Mouse (Mus musculus): Measurements from ENCODE around the gene Olfr1037. TPM values are rescaled to one million over a fixed set of nuclear protein-coding genes. Genes with fewer than 3 reads are reported as not detected.
"Not testable (repeated sequence)": the region's sequence is repeated elsewhere in the genome, so short reads cannot be mapped to it uniquely, and the experiment has no call there.

Gene Olfr1037
- not detected in 2 replicates for polyA plus RNA-seq (2015; fragmentation: Nextera tagmentation; extraction: Ambion mirVana)

GRCm38 (mm10) chr2:86087285-86087684 lies at the start of gene Olfr1037:
Gene Olfr1037, minus strand, starts transcription at chr2:86087385.
- H3K9me3 ChIP-seq: no peaks in the 10 kb centered on the region
- H3K27ac ChIP-seq: no peak within 1 kb of the TSS
- no peak for ATAC-seq (ENCODE audit: insufficient read depth, low FRiP score, low read depth)
- H3K4me3 ChIP-seq (replicated peaks): no peak within 1 kb of the TSS
- no peaks in the 10 kb centered on the region for H3K36me3 ChIP-seq
- H3K27me3 ChIP-seq (replicated peaks): no peaks in the 10 kb centered on the region
- H3K4me1 ChIP-seq: no peaks in the 10 kb centered on the region
- WGBS: 85% methylated on average over 2 of the region's 2 CpGs
- H3K9ac ChIP-seq: no peak within 1 kb of the TSS
- no peak within 1 kb of the TSS for H3K4me2 ChIP-seq

- no peaks in the 10 kb centered on the region for H3K9me3 ChIP-seq
- no peak for ATAC-seq (ENCODE audit: insufficient read depth, low FRiP score, low read depth)
- H3K4me2 ChIP-seq: no peak within 1 kb of the TSS
- H3K27me3 ChIP-seq (replicated peaks): no peaks in the 10 kb centered on the region
- no peak within 1 kb of the TSS for H3K9ac ChIP-seq
- WGBS: 93% methylated on average over 1 of the region's 1 CpGs
- H3K27ac ChIP-seq: no peak within 1 kb of the TSS
- no peak within 1 kb of the TSS for H3K4me3 ChIP-seq (replicated peaks)
- H3K36me3 ChIP-seq: no peaks in the 10 kb centered on the region
- H3K4me1 ChIP-seq: no peaks in the 10 kb centered on the region
Observed at GRCm38 (mm10) chr2:86135828-86136227, 48.6 kb upstream of the Olfr1037 start, which contains the start of gene Olfr1039. Gene Olfr1039, minus strand, starts transcription at chr2:86135928.

- ATAC-seq (ENCODE audit: insufficient read depth, low FRiP score, low read depth): not testable (repeated sequence)
Observed at GRCm38 (mm10) chr2:86080478-86080877, 6.7 kb downstream of the Olfr1037 start.

GRCm38 (mm10) chr2:86073692-86074091 lies 13.5 kb downstream of the Olfr1037 start, which contains the start of gene Olfr1036:
Gene Olfr1036, plus strand, starts transcription at chr2:86073992.
- not testable (repeated sequence) for ATAC-seq (ENCODE audit: insufficient read depth, low FRiP score, low read depth)

More at GRCm38 (mm10) chr2:86080478-86080877, 6.7 kb downstream of the Olfr1037 start:
- H3K4me1 ChIP-seq; H3K9ac ChIP-seq; H3K27ac ChIP-seq; H3K27me3 ChIP-seq (replicated peaks); H3K4me3 ChIP-seq (replicated peaks); H3K4me2 ChIP-seq; H3K36me3 ChIP-seq; H3K9me3 ChIP-seq: not testable (repeated sequence)
- WGBS: 86% methylated on average over 1 of the region's 1 CpGs

GRCm38 (mm10) chr2:86070189-86070588 lies 17.0 kb downstream of the Olfr1037 start:
- Histone ChIP-seq H3K27me3 (replicated peaks) (no peaks in the 10 kb centered on the region), H3K4me1 (no peaks in the 10 kb centered on the region), H3K9me3 (no peaks in the 10 kb centered on the region), H3K9ac (no peak overlapping the region), H3K4me3 (replicated peaks) (no peak overlapping the region), H3K4me2 (no peak overlapping the region), H3K27ac (no peak overlapping the region), H3K36me3 (no peaks in the 10 kb centered on the region)
- WGBS: 84% methylated on average over 8 of the region's 8 CpGs
- ATAC-seq (ENCODE audit: insufficient read depth, low FRiP score, low read depth): no peak

More at GRCm38 (mm10) chr2:86073692-86074091, 13.5 kb downstream of the Olfr1037 start, which contains the start of gene Olfr1036:
- not testable (repeated sequence) for H3K9me3 ChIP-seq; H3K4me3 ChIP-seq (replicated peaks); H3K27me3 ChIP-seq (replicated peaks); H3K9ac ChIP-seq; H3K4me1 ChIP-seq; H3K4me2 ChIP-seq; H3K36me3 ChIP-seq; H3K27ac ChIP-seq

- ATAC-seq (ENCODE audit: insufficient read depth, low FRiP score, low read depth); H3K36me3 ChIP-seq; H3K4me2 ChIP-seq; H3K4me1 ChIP-seq; H3K9me3 ChIP-seq; H3K27ac ChIP-seq; H3K4me3 ChIP-seq (replicated peaks); H3K27me3 ChIP-seq (replicated peaks); H3K9ac ChIP-seq: not testable (repeated sequence)
- 94% methylated on average over 2 of the region's 2 CpGs for WGBS
Observed at GRCm38 (mm10) chr2:86063766-86064165, 23.4 kb downstream of the Olfr1037 start.

- not testable (repeated sequence) for H3K4me1 ChIP-seq; H3K4me3 ChIP-seq (replicated peaks); H3K27me3 ChIP-seq (replicated peaks); H3K4me2 ChIP-seq; H3K27ac ChIP-seq; ATAC-seq (ENCODE audit: insufficient read depth, low FRiP score, low read depth); H3K9ac ChIP-seq; H3K9me3 ChIP-seq; H3K36me3 ChIP-seq
Observed at GRCm38 (mm10) chr2:86050777-86051176, 36.4 kb downstream of the Olfr1037 start.

- no peaks in the 10 kb centered on the region for H3K9me3 ChIP-seq
- no peak for ATAC-seq (ENCODE audit: insufficient read depth, low FRiP score, low read depth)
Observed at GRCm38 (mm10) chr2:86045561-86045960, 41.6 kb downstream of the Olfr1037 start, which contains the start of gene Olfr1034. Gene Olfr1034, plus strand, starts transcription at chr2:86045861.

More at GRCm38 (mm10) chr2:86045561-86045960, 41.6 kb downstream of the Olfr1037 start, which contains the start of gene Olfr1034:
- Histone ChIP-seq H3K4me2 (no peak within 1 kb of the TSS), H3K36me3 (no peaks in the 10 kb centered on the region), H3K27me3 (replicated peaks) (no peaks in the 10 kb centered on the region), H3K27ac (no peak within 1 kb of the TSS), H3K4me1 (no peaks in the 10 kb centered on the region), H3K9ac (no peak within 1 kb of the TSS), H3K4me3 (replicated peaks) (no peak within 1 kb of the TSS)

Other genes starting within 250 kb of the Olfr1037 start
- gene Olfr1019, start 241.9 kb downstream of the Olfr1037 start, polyA plus RNA-seq (2015; fragmentation: Nextera tagmentation; extraction: Ambion mirVana): not detected in 2 replicates
- gene Olfr1020, start 240.4 kb downstream of the Olfr1037 start, polyA plus RNA-seq (2015; fragmentation: Nextera tagmentation; extraction: Ambion mirVana): not detected in 2 replicates
- gene Olfr1022, start 218.8 kb downstream of the Olfr1037 start, polyA plus RNA-seq (2015; fragmentation: Nextera tagmentation; extraction: Ambion mirVana): not detected in 2 replicates
- not detected in 2 replicates for gene Olfr1023, start 201.7 kb downstream of the Olfr1037 start, polyA plus RNA-seq (2015; fragmentation: Nextera tagmentation; extraction: Ambion mirVana)
- not detected in 2 replicates for gene Olfr1024, start 182.3 kb downstream of the Olfr1037 start, polyA plus RNA-seq (2015; fragmentation: Nextera tagmentation; extraction: Ambion mirVana)
- gene Olfr1025-ps1, start 172.2 kb downstream of the Olfr1037 start, polyA plus RNA-seq (2015; fragmentation: Nextera tagmentation; extraction: Ambion mirVana): not detected in 2 replicates
- gene Olfr1026, start 165.8 kb downstream of the Olfr1037 start, polyA plus RNA-seq (2015; fragmentation: Nextera tagmentation; extraction: Ambion mirVana): not detected in 2 replicates
- gene Olfr1028, start 136.9 kb downstream of the Olfr1037 start, polyA plus RNA-seq (2015; fragmentation: Nextera tagmentation; extraction: Ambion mirVana): not detected in 2 replicates
- gene Olfr1029, start 113.5 kb downstream of the Olfr1037 start, polyA plus RNA-seq (2015; fragmentation: Nextera tagmentation; extraction: Ambion mirVana): not detected in 2 replicates
- gene Olfr1030, start 108.1 kb downstream of the Olfr1037 start, polyA plus RNA-seq (2015; fragmentation: Nextera tagmentation; extraction: Ambion mirVana): not detected in 2 replicates
- gene Olfr1031, start 97.1 kb downstream of the Olfr1037 start, polyA plus RNA-seq (2015; fragmentation: Nextera tagmentation; extraction: Ambion mirVana): not detected in 2 replicates
- not detected in 2 replicates for gene Olfr1032, start 81.8 kb downstream of the Olfr1037 start, polyA plus RNA-seq (2015; fragmentation: Nextera tagmentation; extraction: Ambion mirVana)
- gene Olfr1033, start 66.8 kb downstream of the Olfr1037 start, polyA plus RNA-seq (2015; fragmentation: Nextera tagmentation; extraction: Ambion mirVana): 3.6 and 5.2 TPM in 2 replicates
- 0.05 and 0.10 TPM in 2 replicates for gene Olfr1034, start 41.5 kb downstream of the Olfr1037 start, polyA plus RNA-seq (2015; fragmentation: Nextera tagmentation; extraction: Ambion mirVana)
- gene Olfr1036, start 13.4 kb downstream of the Olfr1037 start, polyA plus RNA-seq (2015; fragmentation: Nextera tagmentation; extraction: Ambion mirVana): not detected in 2 replicates
- not detected in 2 replicates for gene Olfr1039, start 48.5 kb upstream of the Olfr1037 start, polyA plus RNA-seq (2015; fragmentation: Nextera tagmentation; extraction: Ambion mirVana)
- not detected in 2 replicates for gene Olfr1040, start 59.3 kb upstream of the Olfr1037 start, polyA plus RNA-seq (2015; fragmentation: Nextera tagmentation; extraction: Ambion mirVana)
- not detected in 2 replicates for gene Olfr1042, start 74.5 kb upstream of the Olfr1037 start, polyA plus RNA-seq (2015; fragmentation: Nextera tagmentation; extraction: Ambion mirVana)
- gene Olfr1043, start 80.1 kb upstream of the Olfr1037 start, polyA plus RNA-seq (2015; fragmentation: Nextera tagmentation; extraction: Ambion mirVana): not detected in 2 replicates
- gene Olfr1044, start 90.4 kb upstream of the Olfr1037 start, polyA plus RNA-seq (2015; fragmentation: Nextera tagmentation; extraction: Ambion mirVana): not detected in 2 replicates
- gene Olfr52, start 98.3 kb upstream of the Olfr1037 start, polyA plus RNA-seq (2015; fragmentation: Nextera tagmentation; extraction: Ambion mirVana): not detected in 2 replicates
- gene Olfr1045, start 115.6 kb upstream of the Olfr1037 start, polyA plus RNA-seq (2015; fragmentation: Nextera tagmentation; extraction: Ambion mirVana): not detected in 2 replicates
- gene Olfr1046, start 131.9 kb upstream of the Olfr1037 start, polyA plus RNA-seq (2015; fragmentation: Nextera tagmentation; extraction: Ambion mirVana): not detected in 2 replicates
- gene Olfr1047, start 144.0 kb upstream of the Olfr1037 start, polyA plus RNA-seq (2015; fragmentation: Nextera tagmentation; extraction: Ambion mirVana): not detected in 2 replicates
- not detected in 2 replicates for gene Olfr1048, start 152.9 kb upstream of the Olfr1037 start, polyA plus RNA-seq (2015; fragmentation: Nextera tagmentation; extraction: Ambion mirVana)
- gene Olfr1049, start 170.9 kb upstream of the Olfr1037 start, polyA plus RNA-seq (2015; fragmentation: Nextera tagmentation; extraction: Ambion mirVana): not detected in 2 replicates
- gene Olfr1051, start 191.7 kb upstream of the Olfr1037 start, polyA plus RNA-seq (2015; fragmentation: Nextera tagmentation; extraction: Ambion mirVana): not detected in 2 replicates
- not detected in 2 replicates for gene Olfr1052, start 205.1 kb upstream of the Olfr1037 start, polyA plus RNA-seq (2015; fragmentation: Nextera tagmentation; extraction: Ambion mirVana)
- not detected in 2 replicates for gene Olfr1053, start 227.9 kb upstream of the Olfr1037 start, polyA plus RNA-seq (2015; fragmentation: Nextera tagmentation; extraction: Ambion mirVana)
- not detected in 2 replicates for gene Olfr1054, start 248.0 kb upstream of the Olfr1037 start, polyA plus RNA-seq (2015; fragmentation: Nextera tagmentation; extraction: Ambion mirVana)